Mouse (Mus musculus): ENCODE results near the gene 4931406C07Rik.

GRCm38 (mm10) chr9:15256214-15256613 is 50.0 kb downstream of the 4931406C07Rik start:
- TF ChIP-seq CTCF (IDR thresholded peaks at IDR 0.05) (no peak), EP300 (IDR thresholded peaks at IDR 0.05) (no peak)
